Comparison of ENCODE assay signal across 15 mouse cellular contexts in the genomic region with DNA sequence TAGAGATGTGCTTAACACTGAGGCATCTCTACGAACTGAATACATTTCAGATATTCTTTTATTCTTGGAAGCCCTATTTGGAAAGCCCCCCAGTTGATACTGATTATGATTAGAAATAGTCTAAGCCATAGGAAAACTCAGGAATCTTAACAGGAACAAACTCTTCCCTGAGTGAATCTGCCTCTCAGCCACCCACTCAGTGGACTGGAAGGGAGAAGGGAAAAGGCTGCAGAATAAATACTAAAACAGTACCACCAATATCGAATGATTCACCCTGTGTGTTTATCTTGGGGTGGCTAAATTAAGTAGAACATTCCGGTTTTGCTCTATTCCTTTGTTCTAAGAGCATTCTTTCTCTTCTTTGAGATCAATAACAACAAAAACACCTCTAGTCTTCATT.
"Had no signal": no experiment of that assay in that cellular context is flagged by ENCODE, and none has a peak within 500 bp of the region (broad histone marks: within the 10 kb centered on the region; RNA-seq: fewer than 3 reads in every experiment).

No protein-coding gene starts in this region.

- H3K4me3 ChIP-seq: megakaryocyte, embryonic 14.5 days; midbrain, embryonic 13.5 days; midbrain, embryonic 15.5 days; neural tube, embryonic 12.5 days had no signal

- H3K36me3 ChIP-seq: midbrain, embryonic 13.5 days; midbrain, embryonic 15.5 days; neural tube, embryonic 12.5 days had no signal

- H3K4me1 ChIP-seq: megakaryocyte, embryonic 14.5 days had no signal

- ATAC-seq: midbrain, embryonic 13.5 days; midbrain, embryonic 15.5 days had no signal

- DNase-seq: lung, adult 18-20 months; lung, postnatal 10 days; lung, postnatal 4 days; retina, postnatal 1 day; right cerebral cortex, postnatal 14 days; spleen, adult 18-20 months; thymus, adult 18-20 months; thymus, postnatal 14 days; thymus, postnatal 36 days had no signal

- H3K4me2 ChIP-seq: midbrain, embryonic 11.5 days; midbrain, embryonic 13.5 days; midbrain, embryonic 15.5 days; neural tube, embryonic 12.5 days had no signal

- H3K9ac ChIP-seq: liver, embryonic 14.5 days; midbrain, embryonic 13.5 days; midbrain, embryonic 15.5 days; neural tube, embryonic 12.5 days had no signal

- H3K9me3 ChIP-seq: megakaryocyte, embryonic 14.5 days; midbrain, embryonic 13.5 days; midbrain, embryonic 15.5 days; neural tube, embryonic 12.5 days had no signal

- H3K27ac ChIP-seq: liver, embryonic 14.5 days; midbrain, embryonic 13.5 days; midbrain, embryonic 15.5 days; neural tube, embryonic 12.5 days had no signal

- H3K27me3 ChIP-seq: midbrain, embryonic 13.5 days; midbrain, embryonic 15.5 days; neural tube, embryonic 12.5 days had no signal
